Mouse (Mus musculus): Measurements from ENCODE around the gene Tbx18.

- no peak for TF ChIP-seq ZC3H11A (IDR thresholded peaks at IDR 0.05; ENCODE audit: low read depth, low read length)
- no peak for TF ChIP-seq TCF12 (IDR thresholded peaks at IDR 0.05; ENCODE audit: low read depth, low read length)
- TF ChIP-seq CTCF (IDR thresholded peaks at IDR 0.05 in 2 of 3, conservative IDR thresholded peaks at IDR 0.05 in 1 of 3; ENCODE audit: control insufficient read depth in 1 of 3, insufficient read depth in 1 of 3, low read depth in 2 of 3, low read length in 3 of 3, poor library complexity in 1 of 3, severe bottlenecking in 1 of 3) = no peak
- no peak for TF ChIP-seq EP300 (IDR thresholded peaks at IDR 0.05; ENCODE audit: low read depth in 1 of 2, low read length in 2 of 2)
- no peak for TF ChIP-seq MAX (IDR thresholded peaks at IDR 0.05; ENCODE audit: low read length)
- TF ChIP-seq GATA1 (IDR thresholded peaks at IDR 0.05; ENCODE audit: low read depth, low read length) = no peak
- no peak for TF ChIP-seq JUND (IDR thresholded peaks at IDR 0.05; ENCODE audit: low read depth, low read length)
- no peak for TF ChIP-seq POLR2A (IDR thresholded peaks at IDR 0.05; ENCODE audit: control insufficient read depth in 1 of 2, insufficient read depth in 1 of 2, low read depth in 1 of 2, low read length in 2 of 2, poor library complexity in 1 of 2)
- no peak for TF ChIP-seq USF1 (IDR thresholded peaks at IDR 0.05; ENCODE audit: low read depth, low read length)
Measured at GRCm38 (mm10) chr9:87739543-87740161, 8.6 kb upstream of the Tbx18 start.

All from MEL (cell line).